Mouse (Mus musculus): Measurements from ENCODE around the gene Wnt9a.
"Not testable (repeated sequence)": the region's sequence is repeated elsewhere in the genome, so short reads cannot be mapped to it uniquely, and the experiment has no call there.

The Wnt9a gene

DNA sequence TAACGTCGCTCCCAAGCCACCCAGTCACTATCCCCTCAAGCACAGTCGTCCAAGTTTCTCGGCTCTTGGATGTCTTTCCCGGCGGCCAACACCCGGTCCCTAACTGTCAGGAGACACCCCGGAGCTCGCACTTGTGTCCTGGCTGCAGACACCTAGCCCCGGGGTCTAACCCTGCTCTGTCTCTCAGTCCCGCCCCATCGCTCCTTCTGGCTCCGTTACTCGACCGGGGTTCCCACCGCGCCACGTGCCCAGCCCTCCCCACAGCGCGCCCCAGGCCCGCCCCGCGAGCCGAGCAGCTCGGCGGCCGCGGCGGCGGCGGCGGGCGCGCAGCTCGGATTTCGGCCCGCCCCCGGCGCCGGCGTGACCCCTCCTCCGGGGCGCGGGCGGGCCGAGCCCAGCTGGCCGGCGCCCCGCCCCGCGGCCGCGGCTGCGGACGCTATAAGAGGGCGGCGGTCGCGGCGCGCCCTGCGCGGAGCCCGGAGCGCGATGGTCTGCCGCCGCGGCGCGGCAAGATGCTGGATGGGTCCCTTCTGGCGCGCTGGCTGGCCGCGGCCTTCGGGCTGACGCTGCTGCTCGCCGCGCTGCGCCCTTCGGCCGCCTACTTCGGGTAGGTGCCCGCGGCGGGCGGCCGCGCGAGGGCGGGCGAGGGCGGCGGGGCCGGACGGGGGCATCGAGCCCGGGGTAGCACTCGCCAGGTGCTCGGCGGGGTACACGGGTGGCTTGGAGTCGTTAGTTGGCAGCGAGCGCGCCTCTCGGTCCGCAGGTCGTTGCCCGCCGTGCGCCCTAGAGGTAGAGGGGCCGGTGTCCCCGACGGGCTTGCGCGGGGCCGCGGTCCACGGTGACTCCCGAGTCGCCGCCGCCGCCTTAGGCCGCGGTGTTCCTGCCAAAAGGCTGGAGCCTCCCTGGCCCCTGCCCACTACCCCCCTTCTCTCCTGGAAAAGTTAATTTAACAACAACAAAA is at the start of gene Wnt9a:
Gene Wnt9a (plus strand): TSS at position 468 of the 961 bp plus-strand sequence.
- DNase-seq (ENCODE audit: low spot score in 2 of 2): no peak

DNA sequence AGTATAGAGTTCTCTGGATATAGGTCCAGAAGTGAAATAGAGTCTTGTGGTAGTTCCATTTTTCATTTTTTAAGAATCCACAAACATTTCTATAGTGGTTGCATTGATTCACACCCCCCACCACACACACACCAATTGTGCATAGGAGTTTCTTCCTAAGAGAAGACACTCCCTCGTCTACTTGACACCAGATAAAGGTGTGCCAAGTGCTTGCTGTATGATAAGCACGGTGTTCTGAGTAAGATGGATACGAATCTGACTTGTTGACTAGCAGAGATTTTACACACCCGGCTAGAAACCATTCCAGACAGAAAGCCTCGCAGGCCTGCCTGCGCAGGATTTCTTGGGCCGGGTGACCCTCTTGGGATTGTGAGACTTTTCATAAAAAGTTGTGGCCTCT is 47.1 kb upstream of the Wnt9a start:
- no peak for DNase-seq (ENCODE audit: low spot score in 2 of 2)

DNA sequence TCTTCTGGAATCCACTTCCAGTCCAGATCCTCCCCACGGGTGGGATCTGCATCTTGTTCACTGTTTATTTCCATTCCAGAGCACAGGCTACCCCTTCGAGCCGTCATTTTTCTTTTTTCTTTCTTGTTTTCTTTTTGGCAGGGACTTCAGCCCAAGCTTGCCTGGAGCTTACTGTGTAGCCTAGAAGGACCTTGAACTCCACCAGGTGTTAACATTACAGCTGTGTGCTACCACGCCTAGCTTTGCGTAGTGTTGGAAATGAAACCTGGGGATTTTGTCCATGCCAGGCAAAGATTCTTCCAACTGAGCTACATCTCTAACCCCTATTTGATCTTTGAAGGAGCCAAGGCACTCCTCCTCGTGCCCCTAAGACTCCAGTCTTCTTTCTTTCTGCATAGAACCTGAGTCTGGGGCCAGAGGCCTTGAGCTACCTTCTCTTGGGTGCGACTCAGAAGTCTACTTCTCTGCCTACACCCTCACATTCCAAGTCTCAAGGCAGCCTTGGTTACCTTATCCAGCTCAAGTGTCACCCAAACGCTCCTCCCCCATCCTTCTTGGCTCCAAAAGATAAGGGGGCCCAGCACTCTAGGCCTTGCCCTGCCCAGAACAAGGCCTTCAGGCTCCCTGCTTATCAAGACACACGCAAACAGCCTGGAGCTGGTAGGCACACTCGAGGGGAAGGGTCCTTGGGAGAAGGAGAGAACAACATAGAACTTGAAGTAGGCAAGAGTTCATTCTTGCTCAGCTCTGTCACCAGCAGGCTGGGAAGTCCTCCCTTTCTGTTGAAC is 45.8 kb upstream of the Wnt9a start:
- peak; percentile 28 to 35 for DNase-seq (ENCODE audit: low spot score in 2 of 2)

DNA sequence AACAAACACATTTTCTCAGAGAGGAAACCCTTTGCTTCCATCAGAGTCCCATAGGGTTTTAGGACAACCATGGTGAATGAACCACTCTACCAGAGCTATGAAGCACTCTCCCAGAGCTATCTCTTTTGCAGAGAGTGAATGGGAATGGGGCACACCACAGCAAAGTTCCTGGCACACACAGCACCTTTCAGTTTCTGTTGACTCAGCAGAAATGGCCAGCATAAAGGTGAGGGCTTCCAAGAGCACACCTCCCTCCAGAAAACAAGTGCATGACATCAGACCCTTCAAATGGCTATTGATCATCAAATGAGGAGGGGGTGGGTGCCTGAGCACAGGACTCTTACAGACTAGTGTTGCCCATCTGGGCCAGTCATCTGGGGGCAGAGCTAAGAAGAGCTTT is 44.4 kb upstream of the Wnt9a start:
- DNase-seq (ENCODE audit: low spot score in 2 of 2): no peak

DNA sequence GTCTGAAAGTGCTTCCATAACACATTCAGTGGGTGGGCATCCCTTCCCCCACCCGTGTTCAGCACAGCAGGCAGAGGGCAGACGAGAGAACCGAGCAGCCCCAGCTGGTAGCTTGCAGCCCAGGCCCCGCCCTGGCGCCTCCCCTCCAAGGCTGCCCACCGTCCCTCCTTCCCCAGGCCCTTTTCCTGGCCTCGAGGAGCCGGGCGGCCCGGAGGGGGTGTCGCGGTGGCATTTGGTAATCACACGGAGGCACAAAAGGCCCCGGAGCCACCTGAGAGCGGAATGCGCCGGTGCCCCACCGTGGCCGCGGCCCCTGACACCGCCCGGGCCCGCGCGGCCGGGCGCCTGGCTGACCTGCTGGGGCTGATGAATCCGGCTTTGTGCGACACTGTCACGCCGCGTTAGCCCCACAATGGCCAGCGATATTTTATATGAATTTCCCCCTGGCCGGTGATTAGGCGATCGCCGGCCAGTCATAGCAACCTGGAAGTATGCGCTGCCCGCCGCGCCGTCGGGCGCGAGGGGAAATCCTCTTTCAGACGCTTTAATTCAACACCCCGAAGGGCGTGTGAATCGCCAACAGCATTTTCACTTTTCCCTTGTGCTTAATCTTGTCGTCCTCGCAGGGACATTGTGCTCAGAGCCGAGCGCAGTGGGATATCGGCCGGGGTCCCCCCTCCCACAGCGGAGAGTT is 42.7 kb upstream of the Wnt9a start:
- peak in 1 of 2 experiments; percentile 14 for DNase-seq (ENCODE audit: low spot score in 2 of 2)

DNA sequence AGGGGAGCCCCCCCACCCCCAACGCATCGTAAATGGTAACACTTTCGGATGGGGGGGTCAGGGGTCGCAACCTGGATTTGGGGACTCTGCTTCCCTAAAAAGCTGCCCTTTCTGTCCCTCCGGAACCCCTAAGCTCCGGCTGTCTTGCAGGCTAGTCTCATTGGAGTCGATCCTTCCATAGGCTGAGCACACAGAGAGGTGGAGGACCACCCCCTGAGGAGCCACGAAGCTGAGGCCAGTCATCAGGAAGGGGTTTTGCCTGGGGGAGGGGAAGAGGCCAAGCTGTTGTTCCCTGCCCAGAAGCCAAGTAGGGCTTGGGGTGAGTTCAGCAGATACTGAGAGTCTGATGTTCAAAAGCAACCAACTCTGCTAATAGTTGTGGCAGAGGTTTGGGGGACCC is 42.1 kb upstream of the Wnt9a start:
- no peak for DNase-seq (ENCODE audit: low spot score in 2 of 2)

DNA sequence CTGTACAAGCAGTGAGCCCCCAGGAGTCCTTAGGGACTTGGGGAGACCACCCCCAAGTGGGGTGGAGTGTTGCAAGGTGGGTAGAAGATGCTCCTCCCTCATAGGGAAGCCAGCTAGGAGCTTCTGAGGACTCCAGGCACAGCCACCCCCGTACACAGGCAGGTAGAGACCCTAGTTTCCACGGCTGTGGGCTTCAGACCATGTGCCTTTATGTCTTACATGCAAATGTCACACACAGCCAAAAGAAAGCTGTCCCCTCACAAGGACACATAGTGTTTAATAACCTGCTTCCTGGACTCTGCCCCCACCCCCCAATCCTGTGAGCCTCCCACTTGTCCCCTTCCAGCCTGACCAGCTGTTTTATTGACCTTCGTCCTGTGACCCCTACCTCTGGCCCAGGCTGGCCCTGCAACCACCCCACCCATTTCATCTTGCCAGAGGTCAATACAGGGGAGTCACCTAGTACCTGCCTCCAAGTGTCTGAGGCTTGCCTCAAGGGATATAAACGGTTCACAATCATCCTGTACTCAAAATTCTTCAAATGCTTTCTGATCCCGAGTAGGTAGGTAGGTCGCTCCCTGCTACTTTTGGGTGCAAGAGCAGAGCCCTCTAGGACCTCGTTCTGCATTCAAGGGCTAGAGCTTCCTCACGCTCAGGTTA is 41.4 kb upstream of the Wnt9a start:
- DNase-seq (ENCODE audit: low spot score in 2 of 2): no peak

DNA sequence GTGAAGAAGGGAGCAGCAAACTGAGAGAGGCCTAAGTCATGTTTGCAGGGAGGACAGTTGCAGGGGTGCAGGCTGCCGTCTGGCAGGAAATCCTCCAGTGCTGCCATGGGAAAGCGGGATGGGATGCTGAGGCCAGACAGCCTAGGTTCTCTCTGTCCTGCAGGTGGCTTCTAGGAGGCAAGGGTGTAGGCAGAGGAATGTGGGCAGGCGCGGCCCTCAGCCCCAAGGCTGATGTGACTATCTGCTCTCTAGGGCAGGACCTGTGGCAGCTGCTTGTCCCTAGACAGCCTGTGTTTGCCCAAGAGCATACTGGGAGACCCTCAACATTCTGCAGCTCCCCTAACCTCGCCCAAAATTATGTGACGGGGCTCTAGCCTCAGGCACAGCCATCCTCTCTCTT is 40.0 kb upstream of the Wnt9a start:
- no peak for DNase-seq (ENCODE audit: low spot score in 2 of 2)

DNA sequence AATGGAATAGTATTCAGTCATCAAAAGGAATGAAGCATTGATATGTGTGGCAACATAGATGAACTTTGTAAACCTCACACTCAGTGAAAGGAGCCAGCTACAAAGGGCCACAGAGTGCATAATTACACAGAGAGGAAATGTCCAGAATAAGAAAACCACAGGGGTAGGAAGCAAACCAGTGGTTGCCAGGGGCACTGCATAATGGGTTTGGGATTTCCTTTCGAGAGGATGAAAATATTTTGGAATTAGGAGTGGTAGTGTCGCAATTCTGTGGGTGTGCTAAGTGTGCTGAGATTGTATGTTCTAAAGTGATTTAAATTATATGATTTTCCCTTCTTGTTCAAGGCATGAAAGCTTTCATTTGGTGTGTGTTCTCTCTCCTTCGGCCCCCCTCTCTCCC is 32.5 kb upstream of the Wnt9a start:
- DNase-seq (ENCODE audit: low spot score in 2 of 2): no peak

DNA sequence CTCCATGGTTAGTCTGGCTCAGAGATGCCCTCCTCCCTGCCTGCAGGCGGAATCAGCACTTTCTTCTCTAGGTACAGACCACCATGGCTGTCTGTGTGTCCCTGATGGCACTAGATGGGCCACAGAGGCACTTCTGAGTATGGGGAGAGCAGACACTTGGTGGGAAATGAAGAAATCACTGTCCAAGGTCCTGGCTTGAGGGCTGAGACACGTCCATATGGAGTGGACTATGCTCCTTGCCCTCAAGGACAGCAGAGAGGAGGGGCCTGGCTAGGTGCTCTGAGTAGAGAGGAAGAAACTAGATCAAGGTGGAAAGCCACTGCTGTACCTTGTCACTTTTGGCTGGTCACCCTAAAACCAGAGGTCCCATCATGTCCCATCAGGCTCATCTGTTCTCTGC is 29.9 kb upstream of the Wnt9a start:
- no peak for DNase-seq (ENCODE audit: low spot score in 2 of 2)

DNA sequence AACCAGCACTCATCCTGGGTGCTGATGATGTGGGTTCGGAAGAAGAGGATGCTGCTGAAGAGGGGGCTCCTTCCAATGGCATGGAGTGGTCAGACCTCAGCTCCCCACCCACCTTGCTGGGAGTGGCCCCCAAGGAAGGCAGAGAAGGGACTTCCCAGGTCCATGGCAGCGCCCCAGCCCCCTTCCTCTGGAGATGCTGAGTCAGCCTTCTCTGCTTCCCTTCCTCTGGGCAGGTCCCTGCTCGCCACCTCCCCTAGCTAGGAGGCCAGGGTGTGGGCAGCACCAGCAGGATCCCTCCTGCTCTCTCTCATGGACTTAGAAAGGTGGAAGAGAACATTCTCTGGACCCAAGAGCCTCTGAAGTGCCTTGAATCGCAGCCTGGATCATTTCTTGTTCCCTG is 28.7 kb upstream of the Wnt9a start:
- no peak for DNase-seq (ENCODE audit: low spot score in 2 of 2)

DNA sequence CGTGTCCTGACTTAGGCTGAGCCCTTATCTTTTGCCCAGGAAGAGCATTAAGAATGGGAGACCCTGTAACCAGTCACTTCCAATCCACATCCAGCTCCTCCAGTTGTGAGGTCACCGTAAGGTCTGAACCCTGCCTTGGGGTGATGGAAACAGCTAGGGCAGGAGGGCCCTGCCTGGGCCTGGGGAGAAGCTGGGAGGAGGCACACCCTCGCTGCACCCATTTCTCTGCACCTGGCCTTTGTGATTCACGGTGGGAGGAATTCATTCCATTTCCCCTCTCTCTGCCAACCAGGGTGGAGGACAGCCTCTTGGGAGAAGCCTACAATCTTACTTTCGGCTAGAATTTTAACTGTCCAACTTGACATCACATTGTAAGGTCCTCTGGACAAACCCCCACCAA is 24.6 kb upstream of the Wnt9a start:
- DNase-seq (ENCODE audit: low spot score in 2 of 2): no peak

DNA sequence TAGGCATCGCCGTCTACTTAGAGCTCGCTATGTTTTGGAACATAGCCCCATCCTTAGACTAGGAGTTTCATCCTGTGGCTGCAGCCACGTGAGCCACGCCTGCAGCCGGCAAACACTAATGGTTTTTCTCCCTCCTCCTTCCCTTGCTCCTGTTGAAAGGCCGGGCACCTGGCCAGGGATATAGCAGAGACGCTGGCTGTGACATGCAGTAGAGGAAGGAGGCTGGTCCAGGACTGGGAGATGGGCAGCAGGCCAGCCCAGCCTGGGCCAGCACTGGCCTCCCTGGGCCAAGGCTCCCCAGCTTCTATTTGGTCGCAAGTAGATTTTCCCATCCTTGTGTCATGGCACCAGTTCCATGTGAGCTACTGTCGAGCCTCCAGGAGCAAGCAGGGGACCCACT is 23.8 kb upstream of the Wnt9a start:
- DNase-seq (ENCODE audit: low spot score in 2 of 2): no peak

DNA sequence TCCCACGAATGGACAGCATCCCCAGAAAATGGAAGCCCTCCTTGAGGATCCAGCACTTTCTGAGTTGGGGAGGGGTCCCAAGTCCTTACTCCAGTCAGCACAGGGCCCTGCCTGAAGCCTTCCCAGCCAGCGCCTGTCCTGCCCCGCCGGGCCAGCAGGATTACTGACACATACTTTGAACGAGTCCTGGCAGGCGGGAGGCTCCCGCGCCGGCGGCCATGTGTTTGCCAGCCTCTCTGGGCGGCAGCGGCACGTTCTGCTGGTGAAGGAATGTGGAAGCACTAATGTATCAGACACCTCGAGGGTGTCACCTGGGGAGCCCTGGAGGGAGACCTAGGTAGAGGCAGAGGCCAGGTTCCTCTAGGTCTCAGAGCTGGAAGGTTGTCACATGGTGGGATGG is 22.6 kb upstream of the Wnt9a start:
- no peak for DNase-seq (ENCODE audit: low spot score in 2 of 2)

DNA sequence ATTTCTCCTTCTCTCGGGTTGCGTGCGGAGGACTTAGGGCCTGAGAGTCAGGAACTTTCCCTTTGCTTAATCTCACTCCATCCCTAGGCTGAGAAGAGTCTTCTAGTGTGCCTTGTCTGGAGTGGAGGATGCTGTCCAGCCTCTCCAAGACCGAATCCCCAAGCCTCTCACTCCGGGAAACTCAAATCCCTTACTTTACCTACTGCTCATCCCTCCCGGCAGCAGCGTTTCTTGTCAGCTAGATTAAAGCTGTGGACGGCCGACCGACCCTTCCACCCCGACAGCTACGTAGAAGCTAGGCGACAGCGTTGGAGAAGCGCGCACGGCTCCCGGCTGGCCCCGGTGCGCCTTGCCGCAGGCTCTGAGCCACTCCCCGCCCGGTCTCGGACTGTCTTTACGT is 17.0 kb upstream of the Wnt9a start:
- no peak for DNase-seq (ENCODE audit: low spot score in 2 of 2)

DNA sequence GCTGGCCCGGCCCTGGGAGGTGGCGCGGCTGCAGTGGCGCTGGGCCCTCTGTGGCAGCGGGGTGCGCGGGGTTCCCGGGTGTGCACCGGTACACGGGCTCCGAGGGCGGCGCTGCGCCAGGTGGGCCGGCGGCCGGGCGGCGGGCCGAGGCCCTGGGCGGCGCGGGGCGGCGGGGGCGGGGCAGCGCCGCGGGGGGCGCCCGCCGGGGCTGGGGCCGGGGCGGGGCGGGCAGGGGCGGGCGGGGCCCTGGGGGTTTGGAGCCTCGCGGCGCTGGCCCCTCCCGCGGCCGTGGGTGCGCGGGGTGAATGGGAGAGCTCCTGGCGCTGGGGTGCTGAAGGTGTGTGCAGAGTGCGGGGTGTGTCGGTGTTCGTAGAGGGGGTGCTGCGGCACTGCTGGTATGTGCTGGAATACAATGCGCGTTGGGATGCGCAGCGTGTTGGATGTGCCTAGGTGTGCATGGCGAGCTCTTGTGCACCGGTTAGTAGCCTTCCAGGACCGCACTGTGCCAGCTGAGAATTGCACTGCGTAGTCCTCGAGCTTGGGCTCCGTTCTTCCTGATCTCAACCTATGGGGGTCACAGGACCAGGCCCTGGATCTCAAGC is 15.9 kb upstream of the Wnt9a start, which contains the start of gene Wnt3a:
Gene Wnt3a (minus strand): TSS at position 51 of the 602 bp plus-strand sequence.
- no peak for DNase-seq (ENCODE audit: low spot score in 2 of 2)

DNA sequence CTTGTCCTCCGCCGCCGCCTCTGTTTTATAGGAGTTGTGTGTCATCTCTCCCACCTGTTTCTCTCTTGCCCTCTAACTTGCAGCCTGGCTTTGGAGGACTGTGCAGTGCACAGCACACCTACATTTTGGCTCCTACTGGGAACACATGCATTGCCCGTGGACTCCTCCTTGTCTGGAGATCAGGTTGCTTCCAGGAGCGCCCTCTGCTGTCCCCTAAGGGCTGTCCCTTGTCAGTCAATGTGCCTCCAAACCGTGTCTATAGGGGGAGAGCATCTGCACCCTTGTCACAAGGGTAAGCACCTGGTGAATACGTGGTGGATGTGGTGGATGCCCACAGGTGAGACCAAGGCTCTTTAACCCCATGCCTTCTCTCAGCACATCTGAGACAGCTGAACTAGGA is 13.1 kb upstream of the Wnt9a start:
- peak in 1 of 2 experiments; percentile 45 for DNase-seq (ENCODE audit: low spot score in 2 of 2)

DNA sequence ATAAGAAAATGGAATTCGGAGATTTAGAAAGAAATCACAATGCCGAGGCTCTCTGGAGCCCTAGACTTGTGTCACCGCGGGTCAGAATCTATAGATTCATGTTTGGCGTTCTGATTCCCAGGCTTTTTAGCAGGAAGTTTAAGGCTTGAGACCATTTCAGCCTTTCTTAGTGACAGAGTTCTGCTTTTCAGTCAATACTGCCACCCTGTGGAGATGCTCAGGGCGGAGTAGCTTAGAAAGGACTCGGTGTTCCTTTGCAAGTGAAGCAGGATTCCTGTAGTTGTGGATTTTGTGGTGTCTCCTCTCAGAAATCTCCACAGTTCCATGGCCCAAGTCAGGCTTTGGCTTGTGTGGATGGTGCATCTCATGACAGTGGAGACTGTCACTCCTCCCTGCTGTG is 8.8 kb upstream of the Wnt9a start:
- DNase-seq (ENCODE audit: low spot score in 2 of 2): no peak

DNA sequence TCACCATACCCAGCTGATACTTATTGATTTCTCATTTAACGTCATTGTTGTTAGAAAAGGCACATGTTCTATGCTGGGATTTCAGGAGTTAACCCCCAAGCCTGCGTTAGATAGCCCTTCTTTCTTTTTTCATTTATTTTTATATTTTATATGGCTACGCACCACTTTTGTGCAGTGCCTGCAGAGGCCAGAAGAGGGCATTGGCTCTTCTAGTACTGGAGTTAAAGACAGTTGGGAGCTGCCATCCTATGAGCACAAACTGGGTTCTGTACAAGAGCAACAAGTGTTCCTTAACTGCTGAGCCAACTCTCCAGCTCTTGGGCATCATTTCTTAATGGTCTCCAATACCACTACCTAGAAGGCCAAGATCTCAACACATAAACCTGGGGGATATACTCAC is 6.5 kb upstream of the Wnt9a start:
- DNase-seq (ENCODE audit: low spot score in 2 of 2): no peak

DNA sequence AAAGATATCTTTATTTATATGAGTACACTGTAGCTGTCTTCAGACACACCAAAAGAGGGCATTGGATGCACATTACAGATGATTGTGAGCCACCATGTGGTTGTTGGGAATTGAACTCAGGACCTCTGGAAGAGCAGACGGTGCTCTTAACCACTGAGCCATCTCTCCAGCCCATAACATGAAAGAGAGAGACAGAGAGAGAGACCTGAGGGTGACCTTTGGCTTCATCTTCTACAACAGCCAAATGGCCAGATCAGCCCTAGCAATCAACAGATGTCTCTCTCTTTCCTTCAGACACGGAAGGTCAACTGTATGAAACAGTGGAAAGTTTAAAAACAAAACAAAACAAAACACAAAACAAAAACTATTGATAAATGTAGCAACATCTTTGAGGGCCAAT is 5.7 kb upstream of the Wnt9a start:
- not testable (repeated sequence) for DNase-seq (ENCODE audit: low spot score in 2 of 2)
